Mouse (Mus musculus) liver, adult 2 months (tissue): ENCODE data around the gene Frrs1l.

Experiments
- CTCF ChIP-seq: fragments of 200-500 bp; IDR thresholded peaks from 2 replicates; pipeline ENCODE4 v1.5.1; 2011; ENCODE audit warnings: low read depth, low read length, control low read depth
- POLR2A ChIP-seq: fragments of 200-500 bp; IDR thresholded peaks from 2 replicates; pipeline ENCODE4 v1.6.1; 2011; ENCODE audit warnings: low read length, control low read depth; ENCODE audit not compliant: insufficient read depth; ENCODE audit errors: extremely low read depth

DNA sequence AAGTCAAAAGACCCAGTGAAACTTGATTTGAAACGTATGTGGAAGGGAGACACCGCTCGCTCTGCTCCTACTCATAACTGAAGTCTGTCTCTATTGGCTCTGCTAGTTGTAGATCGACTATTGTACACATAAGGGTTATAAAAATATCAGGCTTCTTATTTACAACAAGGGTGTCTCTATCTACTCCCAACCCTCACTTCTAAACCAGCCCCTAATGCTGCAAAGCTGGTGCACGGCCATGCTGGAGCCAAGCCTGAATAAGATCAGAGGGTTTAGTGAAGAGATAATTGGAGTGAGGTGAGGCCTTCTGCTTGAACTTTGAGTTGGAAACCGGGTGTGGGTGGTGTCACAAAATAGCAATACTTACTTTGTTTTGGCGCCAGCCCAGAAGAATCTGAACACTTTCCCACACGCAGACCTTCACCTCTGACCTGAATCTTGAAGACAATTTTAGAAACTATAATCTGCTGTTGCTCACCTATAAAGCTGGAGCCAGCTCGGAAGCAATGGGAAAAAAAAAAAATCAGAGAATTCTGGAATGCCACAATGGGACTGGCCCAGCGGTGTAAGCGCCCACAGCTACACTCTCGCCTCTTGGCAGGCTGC is 28.8 kb downstream of the Frrs1l start:
- TF ChIP-seq CTCF (no peak), POLR2A (no peak)
